Mouse (Mus musculus): ENCODE data around the gene Carhsp1. TPM values are rescaled to one million over a fixed set of nuclear protein-coding genes. Genes with fewer than 3 reads are reported as not detected.
A peak's percentile ranks its signal among the peaks of the same experiment; 100 is the strongest.

Carhsp1 gene
- total and polyA plus RNA-seq, 3 experiments = 19.5 to 28.0 TPM; not detected in 1

GRCm38 (mm10) chr16:8673343-8673742 is 1.4 kb upstream of the Carhsp1 start:
- TF ChIP-seq ZC3H11A (IDR thresholded peaks at IDR 0.05; ENCODE audit: low read depth, low read length) (no peak), POLR2AphosphoS2 (IDR thresholded peaks at IDR 0.05; ENCODE audit: low read length) (no peak), ZKSCAN1 (IDR thresholded peaks at IDR 0.05; ENCODE audit: low read depth, low read length) (no peak), POLR2A (IDR thresholded peaks at IDR 0.05; ENCODE audit: control insufficient read depth in 1 of 2, insufficient read depth in 1 of 2, low read depth in 1 of 2, low read length in 2 of 2, poor library complexity in 1 of 2) (no peak), ETS1 (IDR thresholded peaks at IDR 0.05; ENCODE audit: low read depth, low read length) (no peak), BHLHE40 (IDR thresholded peaks at IDR 0.05; ENCODE audit: borderline replicate concordance, low read depth, low read length) (peak; percentile 91), MYC (IDR thresholded peaks at IDR 0.05; ENCODE audit: low read depth, low read length) (0 out of 2 replicates have a peak, but pooled peaks have one; percentile 11), MAX (IDR thresholded peaks at IDR 0.05; ENCODE audit: low read length) (peak; percentile 71), MXI1 (IDR thresholded peaks at IDR 0.05; ENCODE audit: low read depth, low read length) (peak; percentile 53; the same call in 1 of the 2 replicates), CHD1 (IDR thresholded peaks at IDR 0.05; ENCODE audit: low read depth, low read length) (0 out of 2 replicates have a peak, but pooled peaks have one; percentile 28), MEF2A (IDR thresholded peaks at IDR 0.05; ENCODE audit: extremely low read depth, insufficient replicate concordance, low read depth, low read length, poor library complexity, severe bottlenecking) (no peak), ZNF384 (IDR thresholded peaks at IDR 0.05; ENCODE audit: low read depth, low read length) (peak; percentile 87), USF1 (IDR thresholded peaks at IDR 0.05; ENCODE audit: low read depth, low read length) (0 out of 2 replicates have a peak, but pooled peaks have one; percentile 33)
- Histone ChIP-seq H3K27ac (ENCODE audit: control insufficient read depth, low read depth, low read length) (peak overlapping the region; percentile 19), H3K36me3 (ENCODE audit: control insufficient read depth in 1 of 2, insufficient read depth in 2 of 2, low read length in 2 of 2) (peaks cover 0 to 19% of the 10 kb centered on the region in 2 experiments; a peak in 2 of 4 replicates), H3K4me1 (ENCODE audit: control insufficient read depth in 1 of 2, insufficient read depth in 2 of 2, low read length in 2 of 2) (peaks cover 8 to 36% of the 10 kb centered on the region in 2 experiments), H3K79me2 (ENCODE audit: control insufficient read depth, insufficient read depth, low read length, poor library complexity) (no peaks in the 10 kb centered on the region; the same call in 1 of the 2 replicates), H3K9ac (ENCODE audit: control insufficient read depth, low read depth, low read length, poor library complexity, severe bottlenecking) (peak overlapping the region; percentile 56), H3K9me3 (replicated peaks; ENCODE audit: insufficient read depth, low read length) (no peaks in the 10 kb centered on the region), H3K27me3 (ENCODE audit: control insufficient read depth in 1 of 2, insufficient read depth in 2 of 2, low read length in 2 of 2) (no peaks in the 10 kb centered on the region), H3K4me3 (ENCODE audit: control insufficient read depth in 1 of 2, insufficient read depth in 1 of 2, low read depth in 2 of 2, low read length in 2 of 2) (peak overlapping the region; percentile 53 to 68)
- peak; percentile 58 for DNase-seq (ENCODE audit: low read depth, low spot score)

GRCm38 (mm10) chr16:8672811-8673210 is 856 bp upstream of the Carhsp1 start:
- H3K4me3 ChIP-seq (ENCODE audit: control insufficient read depth in 1 of 2, insufficient read depth in 1 of 2, low read depth in 2 of 2, low read length in 2 of 2) = peak overlapping the region; percentile 62 to 68
- H3K9me3 ChIP-seq (replicated peaks; ENCODE audit: insufficient read depth, low read length) = no peaks in the 10 kb centered on the region
- H3K79me2 ChIP-seq (ENCODE audit: control insufficient read depth, insufficient read depth, low read length, poor library complexity) = no peaks in the 10 kb centered on the region; the same call in 1 of the 2 replicates
- H3K27ac ChIP-seq (ENCODE audit: control insufficient read depth, low read depth, low read length) = peak overlapping the region; percentile 53
- peaks cover 5 to 32% of the 10 kb centered on the region in 2 experiments for H3K4me1 ChIP-seq (ENCODE audit: control insufficient read depth in 1 of 2, insufficient read depth in 2 of 2, low read length in 2 of 2)
- no peak for TF ChIP-seq MAZ (IDR thresholded peaks at IDR 0.05; ENCODE audit: low read depth, low read length)
- TF ChIP-seq CTCF (IDR thresholded peaks at IDR 0.05 in 2 of 3, conservative IDR thresholded peaks at IDR 0.05 in 1 of 3; ENCODE audit: control insufficient read depth in 1 of 3, insufficient read depth in 1 of 3, low read depth in 2 of 3, low read length in 3 of 3, poor library complexity in 1 of 3, severe bottlenecking in 1 of 3) = no peak
- TF ChIP-seq ZC3H11A (IDR thresholded peaks at IDR 0.05; ENCODE audit: low read depth, low read length) = no peak
- no peak for TF ChIP-seq EP300 (IDR thresholded peaks at IDR 0.05; ENCODE audit: low read depth in 1 of 2, low read length in 2 of 2)
- no peak for TF ChIP-seq ETS1 (IDR thresholded peaks at IDR 0.05; ENCODE audit: low read depth, low read length)
- TF ChIP-seq ZKSCAN1 (IDR thresholded peaks at IDR 0.05; ENCODE audit: low read depth, low read length) = no peak
- no peaks in the 10 kb centered on the region for H3K27me3 ChIP-seq (ENCODE audit: control insufficient read depth in 1 of 2, insufficient read depth in 2 of 2, low read length in 2 of 2)
- peak; percentile 48 for DNase-seq (ENCODE audit: low read depth, low spot score)
- H3K36me3 ChIP-seq (ENCODE audit: control insufficient read depth in 1 of 2, insufficient read depth in 2 of 2, low read length in 2 of 2) = peaks cover 0 to 17% of the 10 kb centered on the region in 2 experiments; a peak in 2 of 4 replicates
- peak overlapping the region; percentile 71 for H3K9ac ChIP-seq (ENCODE audit: control insufficient read depth, low read depth, low read length, poor library complexity, severe bottlenecking)

Data from MEL (cell line).